Mouse (Mus musculus) limb, embryonic 10.5 days (tissue): ENCODE data around the gene Rsbn1l. TPM values are rescaled to one million over a fixed set of nuclear protein-coding genes. Genes with fewer than 3 reads are reported as not detected.

Source experiments
- DNase-seq: peaks from one replicate; pipeline ENCODE4 v3.0.0-alpha.2; 2017; ENCODE audit warnings: low spot score
- H3K27ac ChIP-seq: fragments of 300-500 bp; sonication (generic); 2 replicates; pipeline ENCODE4 v1.5.1; 2016; ENCODE audit warnings: mild to moderate bottlenecking
- H3K27me3 ChIP-seq: fragments of 300-500 bp; sonication (generic); 2 replicates; pipeline ENCODE4 v1.6.1; 2016; ENCODE audit warnings: low read depth, mild to moderate bottlenecking; ENCODE audit not compliant: poor library complexity, severe bottlenecking
- H3K36me3 ChIP-seq: fragments of 300-500 bp; sonication (generic); 2 replicates; pipeline ENCODE4 v1.6.1; 2016; ENCODE audit warnings: mild to moderate bottlenecking, moderate library complexity
- H3K4me1 ChIP-seq: fragments of 300-500 bp; sonication (generic); 2 replicates; pipeline ENCODE4 v1.6.1; 2016
- H3K4me3 ChIP-seq: fragments of 300-500 bp; sonication (generic); 2 replicates; pipeline ENCODE4 v1.5.1; 2016; ENCODE audit warnings: mild to moderate bottlenecking, moderate library complexity
- H3K9me3 ChIP-seq: fragments of 300-500 bp; sonication (generic); replicated peaks from 2 replicates; pipeline ENCODE4 v1.6.1; 2016; ENCODE audit warnings: mild to moderate bottlenecking
- WGBS: fragments of 180-500 bp; shearing (Covaris S2); methylation state at CpG from one replicate; pipeline ENCODE4 v1.1.7; 2016; 5-methylcytosine and 5-hydroxymethylcytosine counted together
- polyA plus RNA-seq: library from polyadenylated mRNA; unstranded; fragments of >200 nt; fragmentation: Nextera tagmentation; extraction: Ambion mirVana; gene quantifications from 2 replicates; pipeline ENCODE4 v1.2.1, GENCODE M21; 2016

Rsbn1l gene
- polyA plus RNA-seq, 1 experiment from 2014 or later, result 4.5 TPM

DNA sequence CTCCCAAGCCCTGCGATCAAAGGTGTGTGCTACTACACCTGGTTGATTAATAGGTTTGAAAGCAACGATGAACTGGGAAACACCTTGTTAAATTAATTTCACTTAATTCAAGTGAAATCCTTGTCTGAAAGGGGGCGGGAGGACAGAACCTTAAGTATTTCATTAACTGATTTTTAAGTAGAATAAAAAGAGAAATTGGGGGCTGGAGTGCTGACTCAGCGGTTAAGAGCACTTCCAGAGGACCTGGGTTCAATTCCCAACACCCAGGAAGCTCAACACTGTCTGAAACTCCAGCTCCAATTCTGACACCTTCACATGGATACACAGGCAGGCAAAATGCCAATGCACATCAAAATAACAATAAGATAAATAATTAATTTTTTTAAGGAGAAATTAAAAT, 37.2 kb downstream of the Rsbn1l start:
- no peaks in the 10 kb centered on the region for H3K27me3 ChIP-seq
- no peaks in the 10 kb centered on the region for H3K4me1 ChIP-seq
- no peak overlapping the region for H3K4me3 ChIP-seq
- H3K27ac ChIP-seq, result no peak overlapping the region
- WGBS, result 96% methylated on average over 4 of the region's 4 CpGs
- no peaks in the 10 kb centered on the region for H3K9me3 ChIP-seq
- no peak for DNase-seq
- H3K36me3 ChIP-seq, result 0 out of 2 replicates have a peak, but pooled peaks cover 5% of the 10 kb centered on the region

DNA sequence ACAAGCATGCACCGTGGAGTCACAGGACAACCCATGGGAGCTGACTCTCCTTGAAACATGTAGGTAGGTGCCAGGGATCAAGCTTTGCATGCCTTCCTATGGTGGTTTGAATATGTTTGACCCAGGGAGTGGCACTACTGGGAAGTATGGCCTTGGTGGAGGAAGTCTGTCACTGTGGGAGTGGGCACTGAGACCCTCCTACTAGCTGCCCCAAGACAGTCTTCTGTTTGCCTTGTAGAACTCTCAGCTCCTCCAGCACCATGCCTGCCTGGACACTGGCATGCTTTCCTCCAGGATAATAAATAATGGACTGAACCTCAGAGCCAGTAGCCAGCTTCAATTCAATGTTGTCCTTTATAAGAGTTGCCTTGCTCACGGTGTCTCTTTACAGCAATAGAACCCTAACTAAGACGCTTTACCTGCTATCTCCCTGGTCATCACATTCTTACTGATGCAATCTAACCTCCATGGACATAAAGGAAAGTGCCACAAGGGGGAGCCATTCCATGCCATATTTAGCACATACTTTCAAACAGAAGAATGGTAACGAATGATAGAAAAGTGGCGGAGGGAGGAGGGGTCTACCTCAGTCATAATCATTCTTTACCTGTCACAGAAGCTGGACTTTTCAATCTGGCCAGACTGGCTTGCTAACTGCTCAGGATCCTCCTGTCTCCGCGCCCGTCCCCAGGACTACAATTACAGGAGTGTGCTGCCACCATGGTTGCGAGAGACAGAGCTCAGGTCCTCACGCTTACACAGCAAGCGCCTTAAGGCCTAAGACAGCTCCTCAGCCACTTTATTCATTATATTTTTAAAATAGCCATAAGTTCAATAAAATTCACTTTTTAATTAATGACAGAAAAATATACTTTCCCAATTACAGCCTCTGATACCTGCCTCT, 42.6 kb downstream of the Rsbn1l start:
- H3K27ac ChIP-seq, result no peak overlapping the region
- H3K9me3 ChIP-seq, result no peaks in the 10 kb centered on the region
- 0 out of 2 replicates have a peak, but pooled peaks cover 2% of the 10 kb centered on the region for H3K36me3 ChIP-seq
- peak; percentile 55 for DNase-seq
- 77% methylated on average over 11 of the region's 11 CpGs for WGBS
- H3K27me3 ChIP-seq, result no peaks in the 10 kb centered on the region
- no peak overlapping the region for H3K4me3 ChIP-seq
- H3K4me1 ChIP-seq, result no peaks in the 10 kb centered on the region

DNA sequence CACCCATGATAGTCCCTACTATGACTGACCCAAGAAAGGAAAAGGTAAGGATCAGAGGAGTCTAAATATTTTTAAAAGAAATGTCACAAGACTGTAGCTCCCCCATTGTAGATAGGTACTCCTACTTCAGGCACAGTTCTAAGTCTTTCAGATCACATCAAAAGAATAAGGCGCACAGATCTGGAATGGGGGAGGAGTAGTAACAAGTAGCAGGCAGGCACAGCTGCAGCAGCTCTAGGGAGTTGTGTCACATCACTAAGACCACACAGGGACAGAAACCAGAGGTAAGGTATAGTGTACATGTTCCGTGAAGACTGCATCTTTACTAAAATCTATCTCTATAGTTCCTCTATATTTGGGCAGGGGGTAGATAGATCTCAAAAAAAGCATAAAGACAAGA, 44.5 kb downstream of the Rsbn1l start:
- Histone ChIP-seq H3K27ac (no peak overlapping the region), H3K36me3 (peaks cover 14% of the 10 kb centered on the region), H3K9me3 (no peaks in the 10 kb centered on the region), H3K27me3 (no peaks in the 10 kb centered on the region), H3K4me3 (no peak overlapping the region), H3K4me1 (no peaks in the 10 kb centered on the region)
- WGBS, result 85% methylated on average over 2 of the region's 2 CpGs
- DNase-seq, result no peak

DNA sequence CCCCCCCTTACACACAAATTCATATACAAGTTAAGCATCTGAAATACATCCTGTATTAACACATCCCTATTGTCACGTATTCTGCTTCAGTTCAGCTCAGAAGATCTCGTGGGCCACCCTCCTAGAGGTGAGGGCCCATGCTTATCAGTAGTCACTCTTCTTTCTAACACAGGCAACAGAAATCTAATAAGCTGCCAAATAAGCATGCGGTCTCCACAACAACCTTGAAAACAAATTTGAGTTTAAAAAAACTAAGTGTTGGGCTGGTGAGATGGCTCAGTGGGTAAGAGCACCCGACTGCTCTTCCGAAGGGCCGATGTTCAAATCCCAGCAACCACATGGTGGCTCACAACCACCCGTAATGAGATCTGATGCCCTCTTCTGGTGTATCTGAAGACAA, 50.0 kb downstream of the Rsbn1l start:
- no peaks in the 10 kb centered on the region for H3K4me1 ChIP-seq
- WGBS, result 92% methylated on average over 7 of the region's 7 CpGs
- peaks cover 42% of the 10 kb centered on the region for H3K36me3 ChIP-seq
- H3K27me3 ChIP-seq, result no peaks in the 10 kb centered on the region
- H3K27ac ChIP-seq, result no peak overlapping the region
- no peak overlapping the region for H3K4me3 ChIP-seq
- H3K9me3 ChIP-seq, result no peaks in the 10 kb centered on the region
- no peak for DNase-seq

DNA sequence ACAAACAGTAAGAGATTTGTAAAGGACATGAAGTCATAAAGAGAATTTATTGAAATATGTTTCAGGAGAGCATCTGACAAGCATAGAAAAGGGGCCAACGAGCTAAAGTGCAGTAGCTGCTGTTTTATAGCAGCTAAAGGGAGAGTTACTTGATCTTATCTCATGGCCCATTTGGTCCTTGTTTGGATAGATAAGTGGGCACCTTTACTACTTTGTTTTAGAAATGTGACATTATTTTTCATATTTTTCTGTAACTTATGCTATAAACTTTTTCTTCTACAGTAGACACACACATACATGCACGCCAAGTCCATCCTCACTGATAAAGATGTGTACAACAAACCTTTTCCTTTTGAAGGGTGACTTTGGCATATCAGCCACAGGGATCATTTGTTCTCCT, 50.8 kb downstream of the Rsbn1l start:
- H3K36me3 ChIP-seq, result peaks cover 50% of the 10 kb centered on the region
- no peaks in the 10 kb centered on the region for H3K4me1 ChIP-seq
- no peaks in the 10 kb centered on the region for H3K27me3 ChIP-seq
- WGBS, result 78% methylated on average over 2 of the region's 2 CpGs
- no peaks in the 10 kb centered on the region for H3K9me3 ChIP-seq
- H3K4me3 ChIP-seq, result no peak overlapping the region
- H3K27ac ChIP-seq, result no peak overlapping the region
- no peak for DNase-seq

DNA sequence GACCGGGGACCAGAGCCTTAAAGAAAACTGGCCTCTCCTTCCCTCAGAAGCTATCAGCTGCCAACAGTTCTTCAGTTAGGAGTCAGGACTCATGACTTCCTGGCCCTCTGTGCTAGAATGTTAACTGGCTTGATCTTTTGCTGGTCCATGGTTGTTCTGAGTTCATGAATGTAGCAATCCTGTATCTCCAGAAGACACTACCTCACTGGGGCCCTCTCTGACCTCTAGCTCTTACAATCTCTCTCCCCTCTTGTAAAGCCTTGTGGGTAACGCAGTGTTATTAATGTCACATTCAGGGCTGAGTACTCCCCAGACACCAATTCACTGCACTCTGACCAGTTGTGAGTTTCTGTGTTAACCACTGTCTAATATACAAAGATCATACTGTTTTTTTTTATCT, 51.6 kb downstream of the Rsbn1l start:
- WGBS, result 88% methylated on average over 2 of the region's 2 CpGs
- Histone ChIP-seq H3K4me3 (no peak overlapping the region), H3K4me1 (no peaks in the 10 kb centered on the region), H3K27ac (no peak overlapping the region), H3K27me3 (no peaks in the 10 kb centered on the region), H3K9me3 (no peaks in the 10 kb centered on the region), H3K36me3 (peaks cover 54% of the 10 kb centered on the region)
- no peak for DNase-seq

DNA sequence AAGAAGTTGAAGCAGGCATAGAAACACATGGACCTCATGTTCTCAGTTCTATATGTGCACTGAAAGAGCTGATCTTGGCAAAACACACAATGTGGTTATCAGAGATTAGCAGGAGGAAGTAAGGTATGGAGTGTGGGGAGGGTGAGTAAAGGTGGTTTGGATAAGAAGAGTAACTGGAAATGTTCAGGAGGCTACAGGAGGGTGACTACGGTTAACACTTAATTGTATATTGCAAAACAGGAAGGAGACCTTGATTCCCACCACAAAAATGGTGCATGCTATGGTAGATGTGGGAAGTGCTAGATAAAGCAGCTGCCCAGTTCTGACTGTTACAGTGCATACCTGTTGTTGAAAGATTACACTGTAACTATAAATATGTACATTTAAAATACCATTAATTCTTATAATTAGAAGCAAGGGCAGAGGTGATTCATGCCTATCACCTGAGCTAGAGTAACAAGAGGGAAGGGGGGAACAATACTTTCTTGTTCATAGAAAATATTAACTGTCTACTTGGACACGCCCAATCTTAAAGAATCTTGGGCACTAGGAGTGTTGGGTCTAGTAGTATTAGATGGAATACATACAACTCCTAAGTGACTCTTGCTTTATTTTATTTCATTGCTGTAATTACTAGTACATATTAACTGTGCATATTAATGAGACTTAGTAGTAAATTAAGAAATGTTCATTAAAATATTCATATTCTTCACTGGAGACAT, 58.6 kb downstream of the Rsbn1l start:
- Histone ChIP-seq H3K27me3 (no peaks in the 10 kb centered on the region), H3K9me3 (no peaks in the 10 kb centered on the region), H3K36me3 (peaks cover 58% of the 10 kb centered on the region), H3K4me1 (no peaks in the 10 kb centered on the region), H3K27ac (no peak overlapping the region), H3K4me3 (no peak overlapping the region)
- WGBS, result 92% methylated on average over 2 of the region's 2 CpGs
- DNase-seq, result no peak

DNA sequence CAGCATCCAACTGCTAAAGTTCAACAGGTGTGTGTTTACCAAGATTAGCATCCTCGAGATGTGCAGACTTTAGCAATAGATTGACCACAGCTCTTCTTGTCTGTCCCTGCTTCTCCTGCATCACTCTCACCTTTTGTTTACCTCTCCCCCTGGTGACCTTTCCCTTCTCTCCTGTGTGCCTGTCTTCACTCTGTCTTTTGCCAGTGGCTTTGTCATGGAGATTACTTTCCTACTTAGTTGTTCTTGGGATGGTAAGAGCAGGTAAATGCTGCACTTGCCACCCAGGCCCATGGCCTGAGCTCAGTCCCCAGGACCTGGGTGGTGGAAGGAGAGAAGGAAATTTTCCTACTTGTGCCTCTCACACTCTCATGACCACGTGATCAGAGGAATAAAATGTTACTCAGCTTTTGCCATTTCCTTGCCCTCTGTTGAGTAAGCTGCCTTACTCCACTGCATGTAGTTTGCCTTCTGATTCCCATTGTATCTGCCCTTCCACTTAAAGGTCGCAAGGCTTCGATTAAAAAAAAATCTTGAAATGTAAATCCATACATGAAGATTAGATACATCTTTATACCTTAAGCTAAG, 72.1 kb downstream of the Rsbn1l start:
- 75% methylated on average over 4 of the region's 4 CpGs for WGBS
- no peak for DNase-seq
- peaks cover 16% of the 10 kb centered on the region for H3K4me1 ChIP-seq
- H3K27me3 ChIP-seq, result no peaks in the 10 kb centered on the region
- H3K36me3 ChIP-seq, result peaks cover 26% of the 10 kb centered on the region
- H3K27ac ChIP-seq, result no peak overlapping the region
- H3K9me3 ChIP-seq, result no peaks in the 10 kb centered on the region
- H3K4me3 ChIP-seq, result 0 out of 2 replicates have a peak overlapping the region, but pooled peaks have one; percentile 88

DNA sequence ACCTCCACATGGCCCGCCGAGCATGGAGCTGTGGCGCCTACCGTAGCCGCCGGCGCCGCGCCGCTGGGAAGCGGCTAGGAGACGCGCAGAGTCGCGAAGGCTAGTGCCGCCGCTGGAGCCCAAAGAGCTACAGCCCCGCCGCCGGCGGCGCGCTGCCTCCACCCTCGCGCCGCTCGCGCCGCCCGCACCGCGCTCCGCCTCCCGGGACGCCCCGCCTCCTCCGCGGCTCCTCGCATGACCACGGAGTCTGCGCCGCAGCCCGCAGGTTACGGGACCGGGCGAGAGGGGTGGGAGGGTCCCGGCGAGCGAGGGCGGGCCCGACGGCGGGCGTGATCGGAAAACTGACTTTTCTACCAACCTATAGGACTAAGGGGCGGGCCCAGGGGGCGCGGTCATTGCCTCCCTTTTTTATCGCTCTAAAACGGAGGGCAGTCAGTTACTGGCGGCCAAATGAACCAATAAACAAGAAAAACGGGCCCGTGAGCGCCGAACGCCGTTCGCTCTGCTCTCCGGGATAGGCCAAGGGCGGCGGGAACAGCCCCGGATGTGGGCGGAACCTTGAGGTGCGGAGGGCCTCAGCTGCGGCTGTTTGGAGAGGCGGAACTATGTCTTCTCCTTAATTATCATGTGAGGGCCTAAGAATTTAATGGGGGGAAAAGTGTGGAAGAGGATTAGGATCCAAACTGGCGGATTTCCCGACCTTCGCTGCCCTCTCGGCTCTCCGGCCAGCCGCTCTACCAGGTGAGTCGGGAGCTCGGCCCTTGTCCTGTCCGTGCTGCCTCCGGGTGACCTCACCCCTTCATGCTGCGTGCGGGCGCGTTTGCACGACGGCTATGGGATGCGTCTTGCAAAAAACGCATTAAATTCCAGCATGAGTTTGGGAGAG, 74.0 kb downstream of the Rsbn1l start, which contains the start of the genes Phtf2 and Tmem60:
TSS of gene Phtf2 (minus strand) at position 210 of the 886 bp plus-strand sequence.
TSS of gene Tmem60 (plus strand) at position 277 of the 886 bp plus-strand sequence.
- peaks cover 15% of the 10 kb centered on the region for H3K36me3 ChIP-seq
- peaks cover 16% of the 10 kb centered on the region for H3K4me1 ChIP-seq
- peak; percentile 98 for DNase-seq
- no peaks in the 10 kb centered on the region for H3K9me3 ChIP-seq
- H3K27me3 ChIP-seq, result no peaks in the 10 kb centered on the region
- under 1% methylated on average over 81 of the region's 94 CpGs for whole genome bisulfite sequencing
- peak within 1 kb of the TSS; percentile 88 for H3K4me3 ChIP-seq
- H3K27ac ChIP-seq, result peak within 1 kb of the TSS; percentile 97

DNA sequence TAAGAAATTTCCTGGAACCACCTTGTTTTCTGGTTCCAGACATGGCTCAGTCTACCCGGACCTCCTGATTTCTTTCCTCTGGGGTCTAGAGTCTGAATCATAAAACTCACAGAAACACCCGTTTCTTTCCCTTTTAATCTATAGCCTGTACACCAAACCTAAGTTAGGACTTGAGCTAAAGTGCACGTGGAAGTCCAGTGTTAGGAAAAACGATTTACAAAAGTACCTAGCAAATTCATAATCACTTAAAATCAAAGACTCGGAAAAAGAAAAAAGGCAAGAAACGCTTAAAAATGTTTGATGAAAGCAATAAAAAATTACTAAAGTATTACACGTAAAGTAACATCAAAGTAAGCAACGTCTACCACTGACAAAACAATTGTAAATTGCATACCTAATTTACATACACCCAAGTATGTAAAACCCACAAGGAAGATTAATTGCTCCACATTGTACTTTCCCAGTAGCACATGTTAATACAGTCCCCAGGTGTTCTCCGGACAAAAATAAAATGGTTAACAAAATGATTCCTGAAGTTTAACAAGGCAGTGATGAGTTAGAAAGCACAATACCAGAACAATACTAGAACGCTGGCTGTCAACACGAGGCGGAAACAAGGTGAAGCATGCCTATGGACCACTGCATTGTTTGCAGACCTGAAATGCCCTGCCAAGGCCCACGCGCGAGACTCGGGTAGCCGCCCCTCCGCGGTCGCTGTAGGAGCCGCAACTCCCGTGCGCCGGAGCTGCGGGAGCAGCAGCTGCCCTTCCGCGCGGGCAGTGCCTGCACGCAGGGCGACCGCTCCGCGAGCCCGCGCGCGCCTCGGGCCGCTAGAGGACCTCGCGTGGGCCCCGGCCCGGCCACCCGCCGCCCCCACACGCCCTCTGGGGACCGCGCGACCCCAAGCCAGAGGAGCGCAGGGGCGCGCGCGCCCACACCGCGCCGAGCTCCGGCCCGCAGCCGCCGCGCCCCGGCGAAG, 75.1 kb downstream of the Rsbn1l start:
- Histone ChIP-seq H3K27ac (peak overlapping the region; percentile 97), H3K27me3 (no peaks in the 10 kb centered on the region), H3K9me3 (no peaks in the 10 kb centered on the region), H3K4me3 (peak overlapping the region; percentile 88), H3K4me1 (peaks cover 16% of the 10 kb centered on the region), H3K36me3 (peaks cover 11% of the 10 kb centered on the region)
- 2% methylated on average over 64 of the region's 64 CpGs for WGBS
- DNase-seq, result peak; percentile 77

DNA sequence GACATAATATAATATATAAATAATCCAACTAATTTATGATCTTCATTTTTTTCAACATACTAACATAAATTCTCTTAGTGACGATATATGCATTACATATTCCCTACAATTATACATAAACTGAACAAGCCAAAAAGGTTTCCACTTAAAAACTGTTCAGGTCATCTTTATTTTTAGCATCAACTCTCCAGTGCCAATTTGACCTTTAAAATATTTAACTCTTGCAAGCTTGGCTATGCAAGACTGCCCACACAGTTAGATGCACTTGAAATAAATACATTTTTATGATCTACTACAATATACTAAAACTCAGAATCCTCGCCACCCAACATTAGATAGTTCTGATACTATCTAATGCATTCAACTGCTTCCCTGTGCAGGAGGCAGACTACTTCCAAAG, 75.8 kb downstream of the Rsbn1l start:
- H3K36me3 ChIP-seq, result peaks cover 4% of the 10 kb centered on the region
- DNase-seq, result no peak
- peak overlapping the region; percentile 88 for H3K4me3 ChIP-seq
- peaks cover 16% of the 10 kb centered on the region for H3K4me1 ChIP-seq
- H3K27me3 ChIP-seq, result no peaks in the 10 kb centered on the region
- H3K9me3 ChIP-seq, result no peaks in the 10 kb centered on the region
- WGBS, result 75% methylated on average over 2 of the region's 2 CpGs
- H3K27ac ChIP-seq, result peak overlapping the region; percentile 97
